Mouse (Mus musculus): Measurements from ENCODE around the gene Mtmr10. TPM values are rescaled to one million over a fixed set of nuclear protein-coding genes. Genes with fewer than 3 reads are reported as not detected.
A peak's percentile ranks its signal among the peaks of the same experiment; 100 is the strongest.

Mtmr10 gene
- total RNA-seq, 4 experiments from 2014 or later: 23.2 to 34.1 (median 27.3) TPM

DNA sequence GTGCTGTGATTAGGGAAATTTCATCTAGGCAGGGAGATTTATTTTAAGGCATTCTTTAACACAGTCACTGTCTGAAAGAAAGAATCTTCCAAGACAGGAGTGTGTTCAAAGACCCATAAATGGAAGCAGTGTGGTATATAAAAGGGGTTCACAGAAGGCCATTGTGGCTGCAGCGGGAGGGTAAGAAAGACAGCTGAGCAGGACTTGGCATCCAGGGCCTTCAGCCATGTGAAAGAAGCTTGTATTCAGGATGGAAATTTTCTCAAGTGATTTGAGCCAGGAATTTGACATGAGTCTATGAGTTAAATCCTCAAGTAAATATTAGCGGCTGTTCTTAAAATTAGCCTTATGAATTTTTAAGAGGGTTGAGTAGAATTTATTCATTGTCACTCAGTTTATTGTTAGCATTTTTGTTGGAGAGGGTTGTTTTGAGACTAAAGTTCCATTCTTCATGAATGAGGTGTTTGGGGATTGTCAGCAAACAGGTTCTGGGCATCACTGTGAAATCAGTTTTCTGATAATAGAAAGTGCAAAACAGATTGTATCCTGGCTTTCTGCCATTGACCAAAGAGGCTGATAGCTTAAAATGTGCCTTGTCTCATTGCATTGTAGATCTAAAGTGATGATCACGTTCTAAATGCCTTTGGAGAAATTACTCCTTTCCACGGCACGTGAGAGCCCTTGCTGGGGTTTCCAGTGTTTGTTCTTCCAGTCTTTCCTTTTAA lies 9.0 kb downstream of the Mtmr10 start:
- DNase-seq: no peak

DNA sequence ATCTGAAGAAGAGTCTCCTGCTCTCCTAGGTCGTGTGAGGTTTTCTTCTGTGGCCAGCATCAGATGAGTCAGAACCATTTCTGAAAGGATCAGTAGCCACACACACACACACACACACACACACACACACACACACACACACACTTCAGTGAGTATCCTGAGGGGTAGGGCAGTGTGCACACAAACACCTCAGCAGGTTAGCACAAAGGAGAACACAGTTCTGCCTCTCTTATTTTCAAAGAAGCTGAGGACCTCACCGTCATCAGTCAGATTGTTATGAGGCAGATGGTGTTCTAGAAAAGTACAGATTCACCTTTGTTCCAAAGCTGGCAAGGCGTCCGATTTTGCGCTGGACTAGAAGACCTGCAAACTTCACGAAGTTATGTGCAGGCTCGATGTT lies 22.8 kb downstream of the Mtmr10 start:
- no peak for DNase-seq

DNA sequence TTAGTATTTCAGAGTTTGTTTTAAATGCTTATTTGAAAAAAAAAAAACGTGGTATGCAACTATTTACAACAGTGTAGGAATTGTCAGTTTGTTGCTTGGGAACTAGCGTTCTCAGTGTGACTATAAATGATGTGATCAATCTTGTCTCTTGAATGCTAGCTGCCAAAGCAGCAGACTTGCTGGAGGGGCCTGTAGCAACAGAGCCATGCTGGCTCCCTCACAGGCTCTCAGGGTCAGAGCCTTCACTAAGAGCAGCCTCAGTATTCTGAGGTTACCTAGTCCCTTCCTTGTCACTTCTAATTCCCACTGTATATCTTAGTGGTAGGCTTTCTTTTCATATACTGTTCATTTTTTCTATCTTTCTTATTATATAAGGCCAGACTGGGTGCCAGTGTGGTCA lies 23.3 kb downstream of the Mtmr10 start:
- DNase-seq: no peak

DNA sequence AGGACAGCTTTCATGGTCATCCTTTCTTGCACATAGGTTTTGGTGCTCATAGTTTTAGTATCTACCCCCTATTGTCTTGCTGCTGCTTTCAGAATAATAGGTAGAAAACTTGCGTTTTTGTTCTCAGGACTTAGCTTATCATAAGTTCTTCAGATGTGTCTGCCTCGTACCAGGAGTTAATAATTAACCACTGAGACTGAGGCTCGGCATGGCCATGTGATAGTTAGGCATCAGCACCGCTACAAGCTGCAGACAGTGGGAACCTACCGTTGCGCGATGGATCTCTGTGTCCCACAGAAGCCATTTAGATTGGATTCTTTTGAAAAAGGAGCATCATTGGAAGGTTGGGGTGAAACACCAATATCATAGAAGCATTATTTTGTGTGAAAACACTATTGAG lies 25.4 kb downstream of the Mtmr10 start:
- no peak for DNase-seq

DNA sequence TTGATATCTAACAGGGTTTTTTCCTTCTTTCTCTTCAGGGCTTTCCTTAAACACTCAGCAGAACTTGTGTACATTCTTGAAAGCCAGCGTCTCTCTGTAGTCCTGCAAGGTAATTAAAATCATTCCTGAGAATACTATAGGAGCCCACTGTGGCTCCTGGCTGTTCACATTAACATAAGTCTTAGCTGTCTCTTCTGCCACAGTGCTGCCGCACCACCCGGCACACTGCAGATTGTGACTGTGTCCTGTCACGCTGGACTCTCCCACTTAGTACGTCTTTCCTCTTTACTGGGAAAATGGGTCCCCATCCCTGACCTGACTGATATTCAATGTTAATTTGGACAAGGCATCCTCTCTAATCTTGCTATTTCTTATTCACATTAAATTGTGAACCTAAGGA lies 33.7 kb downstream of the Mtmr10 start:
- no peak for DNase-seq

DNA sequence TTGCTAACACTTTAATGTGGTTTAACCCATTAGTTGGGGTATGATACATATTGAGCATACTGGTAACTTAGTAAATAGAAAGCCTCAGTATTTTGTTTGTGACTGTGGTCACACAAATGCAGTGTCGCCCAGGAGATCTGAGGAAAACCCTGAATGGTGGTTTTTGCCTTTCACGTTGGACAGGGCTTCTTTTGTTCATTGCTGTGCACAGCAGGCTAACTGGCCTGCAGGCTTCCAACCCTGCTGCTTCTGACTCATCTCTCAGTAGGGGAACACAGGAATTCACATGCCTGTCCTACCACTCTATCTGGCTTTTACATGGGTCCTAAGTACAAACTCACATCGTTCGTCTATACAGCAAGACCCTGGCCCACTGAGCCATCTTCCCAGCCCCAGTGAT lies 34.2 kb downstream of the Mtmr10 start:
- DNase-seq: no peak

DNA sequence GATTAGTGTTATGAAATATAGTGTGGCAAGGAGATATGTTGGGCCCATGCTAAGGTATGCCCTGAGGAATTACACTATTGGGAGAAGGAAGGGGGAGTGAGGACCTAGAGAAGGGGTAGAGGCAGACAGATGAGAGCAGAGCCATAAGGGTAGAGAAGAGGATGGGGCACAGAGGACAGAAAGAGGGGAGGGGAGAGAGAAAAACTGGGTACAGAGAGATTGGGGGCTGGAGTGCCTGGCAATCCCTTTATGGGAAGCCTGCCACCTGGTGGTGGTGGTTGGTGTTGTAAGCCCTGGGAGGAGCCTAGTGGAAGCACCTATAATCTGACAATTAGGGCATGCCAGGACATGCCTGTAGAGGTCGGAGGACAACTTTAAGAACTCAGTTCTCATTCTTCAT lies 39.4 kb downstream of the Mtmr10 start:
- peak; percentile 52 for DNase-seq

DNA sequence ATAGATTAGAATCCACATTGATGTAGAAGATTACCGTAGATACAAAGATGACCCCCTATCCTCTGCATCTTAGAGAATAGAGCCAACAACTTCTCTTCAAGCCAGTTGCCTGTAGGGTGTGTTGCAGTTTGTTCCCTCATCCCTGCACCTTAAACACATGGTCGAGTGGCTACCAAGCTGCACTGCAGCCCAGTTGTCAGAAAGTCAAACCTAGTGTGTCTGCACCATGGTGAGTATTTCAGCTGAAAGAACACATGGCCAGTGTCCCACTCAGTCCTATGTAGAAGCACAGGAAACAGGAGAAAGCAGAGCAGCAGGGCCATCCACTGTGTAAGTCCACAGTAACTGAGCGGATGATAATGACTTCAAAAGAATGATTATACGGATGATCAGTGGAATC lies 40.0 kb downstream of the Mtmr10 start:
- DNase-seq: no peak

DNA sequence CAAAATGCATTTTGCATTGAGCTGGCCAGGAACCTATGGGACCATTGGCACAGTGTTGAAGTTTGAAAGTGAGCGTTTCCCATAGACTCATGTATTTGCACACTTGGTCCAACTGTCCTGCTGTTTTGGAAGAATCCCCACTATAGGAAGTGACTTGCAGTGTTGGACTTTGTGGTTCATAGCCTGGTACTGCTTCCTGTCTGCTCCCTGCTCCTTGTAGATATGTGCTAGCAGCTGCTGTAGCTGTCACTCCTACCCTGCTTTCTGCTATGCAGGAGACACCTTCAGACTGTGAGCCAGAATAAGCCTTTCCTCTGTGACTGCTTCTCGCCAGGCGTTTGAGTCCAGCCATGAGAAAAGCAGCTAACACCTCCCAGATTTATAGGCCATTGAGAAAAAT lies 43.9 kb downstream of the Mtmr10 start:
- DNase-seq: no peak

DNA sequence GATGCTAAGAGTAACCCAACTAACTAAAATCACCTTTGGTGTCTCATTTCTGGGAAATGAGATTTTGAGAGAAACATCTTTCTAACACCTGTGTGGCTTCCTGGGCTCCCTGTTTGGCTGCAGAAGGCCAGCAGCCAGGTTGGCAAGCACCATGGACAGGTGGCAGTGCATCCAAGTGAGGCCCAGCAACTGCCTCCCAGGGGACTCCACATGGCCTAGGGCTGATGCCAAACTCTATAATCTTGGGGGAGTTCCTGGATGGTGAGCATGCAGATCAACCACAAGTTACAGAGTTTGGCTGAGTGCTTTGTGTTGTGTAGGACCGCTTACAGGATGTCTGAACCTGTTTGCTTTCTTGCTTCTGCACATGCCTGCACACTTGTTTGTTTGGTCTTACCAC lies 45.2 kb downstream of the Mtmr10 start:
- DNase-seq: no peak

DNA sequence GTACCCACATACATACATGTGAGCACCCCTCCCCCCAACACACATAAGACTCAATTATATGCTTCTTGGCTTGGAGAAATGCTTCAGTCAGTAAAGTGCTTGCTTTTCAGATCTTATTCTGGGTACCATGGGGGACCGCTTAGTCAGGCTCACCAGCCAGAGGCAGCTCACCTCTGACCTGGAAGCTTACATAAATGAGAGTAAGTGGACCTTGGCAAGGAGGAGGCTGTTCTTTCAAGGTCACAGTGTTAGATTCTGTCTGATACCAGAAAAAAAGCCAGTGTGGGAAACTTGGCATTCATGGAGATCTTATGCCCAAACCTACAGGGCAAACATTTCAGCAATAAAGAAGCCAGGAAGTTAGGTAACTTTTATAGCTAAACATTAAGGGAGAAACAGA lies 60.4 kb downstream of the Mtmr10 start:
- no peak for DNase-seq

DNA sequence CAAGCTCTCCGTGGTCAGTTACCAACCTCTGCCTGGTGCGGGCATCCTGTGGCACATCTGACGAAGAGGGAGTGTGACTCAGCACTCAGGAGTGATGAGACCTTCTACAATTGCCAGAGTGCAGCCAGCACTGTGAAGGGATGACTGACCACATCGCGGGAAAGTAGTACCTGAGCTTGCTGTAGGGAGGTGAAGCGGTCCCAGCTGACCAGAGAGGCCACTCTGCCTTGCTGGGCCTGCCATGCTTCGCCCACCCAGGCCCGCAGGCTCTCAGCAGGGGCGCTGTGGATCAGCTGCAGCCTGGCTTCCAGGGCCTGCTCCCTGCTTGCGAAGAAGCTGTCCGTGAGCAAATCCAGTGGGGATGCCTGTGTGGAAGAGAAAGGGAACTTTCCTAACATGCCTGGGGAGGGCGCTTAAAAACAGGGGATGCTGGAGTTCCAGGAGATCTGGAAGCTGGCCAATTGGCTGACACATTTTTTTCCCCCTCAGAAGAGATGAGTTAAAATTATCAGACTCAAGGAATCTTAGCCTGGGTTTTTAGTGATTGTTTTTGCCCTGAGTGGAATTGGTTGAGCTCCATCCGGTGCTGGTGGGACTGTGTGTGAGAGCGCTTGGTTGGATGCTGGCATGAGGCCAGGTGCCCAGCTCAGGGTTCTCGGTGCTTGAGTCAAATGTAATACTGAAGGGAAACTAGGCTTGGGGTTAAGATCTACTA lies 61.9 kb downstream of the Mtmr10 start:
- no peak for DNase-seq

DNA sequence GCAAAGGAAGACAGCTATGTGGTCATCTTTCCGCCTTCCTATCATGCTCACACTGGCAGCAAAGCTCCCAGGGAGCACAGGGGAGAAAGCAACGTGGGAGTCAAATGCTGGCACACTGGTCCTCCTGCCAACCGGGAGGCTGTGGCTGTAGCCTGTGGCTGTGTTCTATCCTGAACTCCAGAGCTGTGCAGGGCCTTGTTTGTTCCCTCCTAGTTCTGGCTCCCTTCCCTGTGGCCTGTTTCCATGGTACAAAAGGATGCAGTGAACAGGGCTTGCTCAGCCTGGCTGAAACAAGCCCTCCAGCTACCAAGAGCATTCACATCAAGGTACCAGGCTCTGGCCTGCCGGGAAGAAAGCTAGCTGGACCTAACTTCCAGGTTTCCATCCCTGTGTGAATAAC lies 63.6 kb downstream of the Mtmr10 start:
- DNase-seq: no peak

DNA sequence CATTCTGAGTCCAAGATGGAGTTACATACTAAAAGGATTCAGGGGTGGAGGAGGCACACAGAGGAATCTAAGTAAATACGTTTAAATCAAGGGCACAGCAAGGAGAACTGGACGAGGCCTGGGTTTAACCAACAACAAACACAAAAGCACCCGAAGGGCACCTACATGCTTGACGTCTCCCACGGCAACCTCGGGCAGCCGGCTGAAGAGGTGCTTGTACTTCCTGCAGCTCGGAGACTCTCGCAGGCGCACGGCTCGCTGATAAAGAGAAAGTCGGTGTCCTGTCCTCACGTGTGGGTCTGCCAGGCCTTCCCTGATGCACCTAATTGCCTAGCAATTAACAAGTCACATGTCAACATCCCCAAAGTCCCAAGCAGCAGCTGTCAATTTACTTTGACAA lies 66.8 kb downstream of the Mtmr10 start:
- DNase-seq: no peak

DNA sequence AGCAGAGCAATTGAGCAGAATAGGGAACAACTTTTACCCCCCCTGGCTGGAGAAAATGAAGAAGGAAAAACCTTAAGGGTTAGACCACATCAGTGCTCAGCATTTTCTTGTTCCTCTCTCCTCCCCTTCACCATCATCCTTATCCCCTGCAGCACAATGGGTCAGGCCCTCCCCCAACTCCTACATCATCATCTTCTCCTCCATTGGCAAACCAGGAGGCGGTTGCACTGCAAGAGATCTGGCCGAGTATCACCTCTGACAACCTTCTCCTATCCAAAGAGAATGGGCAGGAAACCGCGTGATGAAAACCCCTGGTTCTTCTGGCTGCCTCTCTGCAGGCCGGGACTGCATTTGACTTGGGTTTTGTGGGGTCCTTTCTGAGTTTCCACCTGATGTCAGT lies 69.2 kb downstream of the Mtmr10 start:
- DNase-seq: no peak

DNA sequence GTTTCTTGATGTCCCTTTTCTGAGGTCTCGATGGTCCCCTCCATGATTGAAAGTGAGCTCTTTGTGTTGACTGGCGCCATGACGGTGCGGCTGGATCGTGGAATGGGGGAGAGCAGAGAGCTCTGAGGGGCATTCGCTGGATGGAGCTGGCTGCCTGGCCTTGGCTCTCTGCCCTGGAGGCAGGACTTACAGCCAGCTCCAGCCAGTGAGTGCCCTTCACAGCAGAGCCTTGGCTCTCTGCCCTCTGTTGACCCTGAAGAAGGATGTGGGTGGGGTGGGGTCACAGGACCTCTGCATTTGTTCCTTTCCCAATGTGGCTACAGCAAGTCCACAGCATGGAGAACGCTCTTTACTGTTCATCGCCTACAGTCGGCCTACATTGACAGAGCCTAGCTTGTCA lies 70.0 kb downstream of the Mtmr10 start:
- peak; percentile 81 for DNase-seq

DNA sequence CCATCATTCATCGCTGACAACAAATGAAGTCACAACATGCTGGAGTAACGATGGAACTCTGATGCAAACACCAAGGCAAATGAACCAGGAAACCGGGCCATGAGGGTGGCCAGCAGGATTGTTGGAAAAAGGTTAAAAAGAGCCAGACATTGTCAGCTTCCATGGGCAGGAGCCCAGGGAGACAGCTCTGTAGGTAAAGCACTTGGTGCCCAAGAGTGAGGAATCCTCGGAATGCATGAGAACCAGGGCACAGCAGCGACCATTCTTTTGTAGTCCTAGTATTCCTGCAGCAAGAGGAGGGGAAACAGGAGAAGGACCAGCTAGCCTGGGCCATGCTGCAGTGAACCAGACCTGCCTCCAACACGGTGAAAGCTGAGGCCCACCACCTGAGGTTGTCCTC lies 71.2 kb downstream of the Mtmr10 start:
- DNase-seq: no peak

DNA sequence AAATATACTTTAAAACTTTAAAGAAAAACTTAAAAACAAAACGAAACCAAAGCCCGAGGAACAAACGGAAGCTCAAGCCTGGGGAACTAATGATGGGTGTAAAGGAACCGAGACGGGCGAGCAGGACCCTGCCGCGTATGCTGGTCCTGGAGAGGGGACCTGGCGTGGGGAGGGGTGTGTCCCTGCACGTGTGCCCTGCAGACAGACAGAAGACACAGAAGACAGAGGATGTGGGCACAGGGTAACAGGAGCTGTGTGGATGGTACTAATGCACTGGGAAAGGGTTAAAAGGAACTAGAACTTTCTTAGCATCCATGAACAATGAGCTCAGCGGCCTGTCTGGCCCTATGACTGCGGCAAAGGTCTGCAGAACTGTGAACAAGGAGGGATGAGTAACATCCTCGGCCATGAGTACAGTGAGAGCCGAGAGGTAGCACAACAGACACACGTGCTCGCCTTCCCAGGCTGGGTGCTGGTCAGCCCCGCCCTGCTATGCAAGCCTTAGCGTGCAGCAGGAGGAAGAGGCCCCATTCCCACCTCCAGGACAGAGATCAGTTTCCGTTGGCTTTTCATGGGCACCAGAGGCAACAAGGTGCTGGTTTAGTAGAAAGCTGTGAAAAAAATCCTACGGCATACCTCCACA lies 72.6 kb downstream of the Mtmr10 start:
- no peak for DNase-seq

DNA sequence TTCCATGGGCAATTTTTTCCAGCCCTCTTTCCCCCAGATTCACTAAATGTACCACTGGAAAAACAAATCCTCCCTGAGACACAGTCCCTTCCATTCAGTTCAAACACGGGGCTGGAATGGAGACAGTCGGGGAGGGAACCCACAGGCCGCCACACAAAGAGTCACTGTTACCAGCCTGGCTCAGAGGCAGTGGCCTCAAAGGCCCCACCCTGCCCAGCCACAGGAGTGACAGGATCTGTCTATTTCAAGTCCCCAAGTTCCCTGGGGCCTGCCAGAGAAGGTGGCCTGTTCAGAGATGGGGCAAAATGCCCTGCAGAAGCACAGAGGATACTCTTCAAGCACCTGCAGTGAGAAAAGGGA lies 73.1 kb downstream of the Mtmr10 start:
- no peak for DNase-seq

DNA sequence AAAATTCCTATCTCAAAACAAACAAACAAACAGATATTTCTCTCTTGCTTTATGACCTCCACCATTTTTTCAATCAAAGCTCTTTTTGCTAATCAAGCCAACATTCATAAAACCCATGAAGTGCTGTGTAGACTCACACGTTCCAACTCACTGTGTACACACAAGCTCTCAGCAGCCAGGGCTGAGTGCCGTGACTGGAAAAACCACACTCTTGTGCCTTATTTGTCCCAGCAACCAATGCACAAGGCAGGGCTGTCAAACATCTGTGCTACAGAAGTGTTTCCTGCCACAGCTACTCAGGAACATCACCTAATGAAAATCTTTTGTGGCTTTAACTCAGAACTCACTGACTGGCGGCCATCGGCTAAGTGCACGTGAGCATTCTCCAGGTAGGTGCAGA lies 78.4 kb downstream of the Mtmr10 start:
- DNase-seq: no peak

DNA sequence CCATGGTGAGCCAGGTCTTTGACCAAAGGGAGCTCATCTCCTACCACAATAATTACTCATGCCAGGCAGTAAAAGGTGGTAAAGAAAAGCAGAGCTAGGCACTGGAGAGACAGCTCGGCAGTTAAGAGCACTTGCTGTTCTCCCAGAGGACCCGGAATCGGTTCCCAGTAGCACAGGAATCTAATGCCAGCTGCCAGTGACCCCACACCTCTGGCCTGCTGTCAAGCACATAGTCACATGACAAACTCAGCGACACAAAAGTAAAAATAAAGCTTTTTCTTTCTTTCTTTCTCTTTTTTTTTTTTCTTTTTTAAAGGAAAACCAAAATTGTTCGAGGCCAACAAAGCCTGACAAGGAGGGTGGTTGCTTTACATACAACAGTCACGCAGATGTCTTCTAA lies 82.4 kb downstream of the Mtmr10 start:
- DNase-seq: no peak

DNA sequence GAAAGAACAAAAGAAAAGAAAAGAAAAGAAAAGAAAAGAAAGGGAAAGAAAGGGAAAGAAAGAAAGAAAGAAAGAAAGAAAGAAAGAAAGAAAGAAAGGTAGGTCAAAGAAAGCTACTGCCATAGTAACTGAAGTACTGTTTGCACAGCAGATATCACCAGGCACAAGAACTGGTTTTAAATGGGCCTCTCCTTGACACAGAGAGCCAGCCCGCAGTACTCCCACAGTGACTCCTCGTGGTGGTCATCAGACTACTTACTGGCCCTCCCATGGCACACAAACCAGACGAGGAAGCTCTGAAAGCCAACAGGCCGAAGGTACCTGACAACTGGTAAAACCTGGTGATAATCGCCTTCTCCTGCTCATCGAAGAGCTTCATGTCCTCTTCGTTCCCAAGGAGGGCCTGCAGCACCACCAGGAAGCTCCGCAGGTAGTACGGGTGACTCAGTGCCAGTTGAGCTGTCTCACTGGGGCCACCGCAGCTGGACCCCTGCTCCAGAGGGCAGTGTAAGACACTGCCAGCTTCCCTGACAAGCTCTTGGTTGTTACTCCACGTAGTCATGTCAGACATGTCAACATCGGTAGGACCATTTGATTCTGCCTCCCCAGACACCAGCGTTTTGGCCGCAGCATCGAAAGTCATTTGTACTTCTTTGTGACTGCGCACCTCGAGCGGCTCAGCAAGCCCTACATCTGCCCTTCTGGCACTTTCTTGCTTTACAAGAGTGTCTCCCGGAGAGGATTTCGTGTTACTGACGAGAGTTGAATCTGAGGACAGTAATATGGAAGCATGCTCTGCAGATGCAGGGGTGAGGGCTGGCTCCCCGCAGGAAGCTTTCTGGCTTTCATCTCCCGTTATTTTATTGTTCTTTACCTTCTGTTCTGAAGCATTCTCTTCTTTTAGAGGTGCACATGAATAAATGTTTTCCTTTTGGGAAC lies 84.8 kb downstream of the Mtmr10 start:
- DNase-seq: no peak

Data from adrenal gland, adult 8-10 months (tissue).